Mouse (Mus musculus) spleen, adult 2 months (tissue): ENCODE results near the gene Scn4a.

ENCODE experiments used
- CTCF ChIP-seq: fragments of 200-500 bp; IDR thresholded peaks from 2 replicates; pipeline ENCODE4 v1.5.1; 2011; ENCODE audit warnings: mild to moderate bottlenecking, inconsistent platforms; ENCODE audit not compliant: insufficient read depth, insufficient read length, insufficient replicate concordance; ENCODE audit errors: extremely low read depth
- POLR2A ChIP-seq: fragments of 200-500 bp; IDR thresholded peaks from 2 replicates; pipeline ENCODE4 v1.6.1; 2011; ENCODE audit warnings: low read depth, low read length, inconsistent platforms

GRCm38 (mm10) chr11:106328521-106328920, 24.6 kb downstream of the Scn4a start:
- no peak for TF ChIP-seq CTCF
- TF ChIP-seq POLR2A, result no peak
